Mouse (Mus musculus): ENCODE measurements around the gene Ehd2.
"Not testable (repeated sequence)": the region's sequence is repeated elsewhere in the genome, so short reads cannot be mapped to it uniquely, and the experiment has no call there.

Ehd2 gene

GRCm38 (mm10) chr7:15947653-15948260, 19.6 kb downstream of the Ehd2 start:
- no peak for DNase-seq (ENCODE audit: extremely low spot score, low spot score)

- DNase-seq (ENCODE audit: extremely low spot score, low spot score): peak; percentile 96
These were observed 21.4 kb downstream of the Ehd2 start, which contains the start of gene Nop53 for GRCm38 (mm10) chr7:15945721-15946536. Nop53 (minus strand) TSS chr7:15946074.

GRCm38 (mm10) chr7:15945211-15945610, 22.2 kb downstream of the Ehd2 start:
- no peak for DNase-seq (ENCODE audit: extremely low spot score, low spot score)

- no peak for DNase-seq (ENCODE audit: extremely low spot score, low spot score)
These were observed 23.1 kb downstream of the Ehd2 start for GRCm38 (mm10) chr7:15944311-15944710.

GRCm38 (mm10) chr7:15938621-15939020, 28.7 kb downstream of the Ehd2 start:
- no peak for DNase-seq (ENCODE audit: extremely low spot score, low spot score)

GRCm38 (mm10) chr7:15937491-15937890, 29.9 kb downstream of the Ehd2 start:
- no peak for DNase-seq (ENCODE audit: extremely low spot score, low spot score)

GRCm38 (mm10) chr7:15933437-15934359, 33.7 kb downstream of the Ehd2 start:
- no peak for DNase-seq (ENCODE audit: extremely low spot score, low spot score)

- no peak for DNase-seq (ENCODE audit: extremely low spot score, low spot score)
These were observed 35.7 kb downstream of the Ehd2 start for GRCm38 (mm10) chr7:15931635-15932034.

- no peak for DNase-seq (ENCODE audit: extremely low spot score, low spot score)
These were observed 36.8 kb downstream of the Ehd2 start for GRCm38 (mm10) chr7:15930543-15930942.

- peak; percentile 32 for DNase-seq (ENCODE audit: extremely low spot score, low spot score)
These were observed 37.5 kb downstream of the Ehd2 start for GRCm38 (mm10) chr7:15929910-15930309.

GRCm38 (mm10) chr7:15922220-15922773, 45.1 kb downstream of the Ehd2 start, which contains the start of gene Selenow:
Selenow (minus strand) TSS chr7:15922402.
- DNase-seq (ENCODE audit: extremely low spot score, low spot score): peak; percentile 95

- no peak for DNase-seq (ENCODE audit: extremely low spot score, low spot score)
These were observed 45.6 kb downstream of the Ehd2 start for GRCm38 (mm10) chr7:15921796-15922195.

GRCm38 (mm10) chr7:15920645-15921190, 46.6 kb downstream of the Ehd2 start:
- no peak for DNase-seq (ENCODE audit: extremely low spot score, low spot score)

- no peak for DNase-seq (ENCODE audit: extremely low spot score, low spot score)
These were observed 47.4 kb downstream of the Ehd2 start for GRCm38 (mm10) chr7:15919947-15920346.

- no peak for DNase-seq (ENCODE audit: extremely low spot score, low spot score)
These were observed 49.0 kb downstream of the Ehd2 start for GRCm38 (mm10) chr7:15918371-15918770.

GRCm38 (mm10) chr7:15916996-15917395, 50.4 kb downstream of the Ehd2 start:
- no peak for DNase-seq (ENCODE audit: extremely low spot score, low spot score)

- no peak for DNase-seq (ENCODE audit: extremely low spot score, low spot score)
These were observed 51.1 kb downstream of the Ehd2 start for GRCm38 (mm10) chr7:15916134-15916723.

- DNase-seq (ENCODE audit: extremely low spot score, low spot score): not testable (repeated sequence)
These were observed 51.7 kb downstream of the Ehd2 start for GRCm38 (mm10) chr7:15915695-15916094.

- DNase-seq (ENCODE audit: extremely low spot score, low spot score): no peak
These were observed 52.6 kb downstream of the Ehd2 start for GRCm38 (mm10) chr7:15914751-15915150.

- DNase-seq (ENCODE audit: extremely low spot score, low spot score): peak; percentile 42
These were observed 53.1 kb downstream of the Ehd2 start for GRCm38 (mm10) chr7:15914252-15914651.

- peak; percentile 86 for DNase-seq (ENCODE audit: extremely low spot score, low spot score)
These were observed 55.2 kb downstream of the Ehd2 start for GRCm38 (mm10) chr7:15912183-15912582.
